Mouse (Mus musculus) small intestine, adult 2 months (tissue): ENCODE data around the gene Cnot6. TPM values are rescaled to one million over a fixed set of nuclear protein-coding genes. Genes with fewer than 3 reads are reported as not detected.
A peak's percentile ranks its signal among the peaks of the same experiment; 100 is the strongest.

Experiments used
- H3K27ac ChIP-seq: fragments of 200-500 bp; 2 replicates; pipeline ENCODE4 v1.5.1; 2012; ENCODE audit warnings: low read depth, low read length, control low read depth, inconsistent platforms; ENCODE audit not compliant: insufficient read depth
- H3K27me3 ChIP-seq: fragments of 200-500 bp; 2 replicates; pipeline ENCODE4 v1.6.1; 2012; ENCODE audit warnings: mild to moderate bottlenecking, moderate library complexity, low read length, inconsistent platforms; ENCODE audit not compliant: control insufficient read depth, insufficient read depth
- H3K36me3 ChIP-seq: fragments of 200-500 bp; 2 replicates; pipeline ENCODE4 v1.6.1; 2012; ENCODE audit warnings: mild to moderate bottlenecking, low read length, control low read depth, inconsistent platforms; ENCODE audit not compliant: control insufficient read depth, insufficient read depth
- H3K4me1 ChIP-seq: fragments of 200-500 bp; 2 replicates; pipeline ENCODE4 v1.6.1; 2012; ENCODE audit warnings: low read length, inconsistent platforms, mixed read lengths; ENCODE audit not compliant: control insufficient read depth, insufficient read depth, insufficient read length
- H3K4me3 ChIP-seq: fragments of 200-500 bp; 2 replicates; pipeline ENCODE4 v1.5.1; 2012; ENCODE audit warnings: low read depth, mild to moderate bottlenecking, control low read depth, inconsistent platforms, low read length, moderate library complexity
- CTCF ChIP-seq: fragments of 200-500 bp; IDR thresholded peaks from 2 replicates; pipeline ENCODE4 v1.5.1; 2012; ENCODE audit warnings: low read depth, mild to moderate bottlenecking, control low read depth, inconsistent platforms, low read length, moderate library complexity, mixed read lengths; ENCODE audit not compliant: insufficient replicate concordance, insufficient read length; ENCODE audit errors: extremely low read depth
- POLR2A ChIP-seq: fragments of 200-500 bp; IDR thresholded peaks from 2 replicates; pipeline ENCODE4 v1.6.1; 2012; ENCODE audit warnings: low read depth, mild to moderate bottlenecking, control low read depth, inconsistent platforms, low read length, moderate library complexity
- whole genome bisulfite sequencing: fragments of 180-500 bp; shearing (Covaris S2); methylation state at CpG from one replicate; pipeline ENCODE4 v1.1.7; 2018; 5-methylcytosine and 5-hydroxymethylcytosine counted together
- polyA plus RNA-seq: library from polyadenylated mRNA; depleted of rRNA; stranded (reverse); fragments of >200 nt; gene quantifications from 2 replicates; pipeline ENCODE4 v1.2.3, GENCODE M21; 2012

Cnot6 gene
- polyA plus RNA-seq, 1 experiment = 5.1 TPM

GRCm38 (mm10) chr11:49711981-49712554 is 455 bp downstream of the Cnot6 start:
- TF ChIP-seq CTCF (no peak), POLR2A (no peak)
- Histone ChIP-seq H3K4me1 (peaks cover 6% of the 10 kb centered on the region; the same call in 1 of the 2 replicates), H3K27ac (peak overlapping the region; percentile 59), H3K27me3 (no peaks in the 10 kb centered on the region), H3K4me3 (peak overlapping the region; percentile 93), H3K36me3 (no peaks in the 10 kb centered on the region)
- under 1% methylated on average over 61 of the region's 70 CpGs for WGBS

- no peak overlapping the region for H3K27ac ChIP-seq
- TF ChIP-seq CTCF (no peak), POLR2A (no peak)
- peaks cover 6% of the 10 kb centered on the region; the same call in 1 of the 2 replicates for H3K4me1 ChIP-seq
- 0 out of 2 replicates have a peak, but pooled peaks cover 2% of the 10 kb centered on the region for H3K36me3 ChIP-seq
- no peaks in the 10 kb centered on the region for H3K27me3 ChIP-seq
- H3K4me3 ChIP-seq = no peak overlapping the region
- 23% methylated on average over 2 of the region's 2 CpGs for WGBS
Observed at GRCm38 (mm10) chr11:49710664-49711063, 1.9 kb downstream of the Cnot6 start.

GRCm38 (mm10) chr11:49707834-49708233 is 4.7 kb downstream of the Cnot6 start:
- 53% methylated on average over 2 of the region's 2 CpGs for WGBS
- peaks cover 6% of the 10 kb centered on the region for H3K36me3 ChIP-seq
- no peaks in the 10 kb centered on the region for H3K27me3 ChIP-seq
- TF ChIP-seq CTCF (no peak), POLR2A (no peak)
- H3K4me3 ChIP-seq = no peak overlapping the region
- peaks cover 6% of the 10 kb centered on the region; the same call in 1 of the 2 replicates for H3K4me1 ChIP-seq
- no peak overlapping the region for H3K27ac ChIP-seq

- Histone ChIP-seq H3K27me3 (no peaks in the 10 kb centered on the region), H3K4me3 (no peak overlapping the region), H3K27ac (no peak overlapping the region), H3K4me1 (peaks cover 6% of the 10 kb centered on the region; the same call in 1 of the 2 replicates), H3K36me3 (peaks cover 18% of the 10 kb centered on the region)
- 67% methylated on average over 8 of the region's 8 CpGs for WGBS
- TF ChIP-seq POLR2A (no peak), CTCF (no peak)
Observed at GRCm38 (mm10) chr11:49704804-49705203, 7.7 kb downstream of the Cnot6 start.

GRCm38 (mm10) chr11:49702014-49702413 is 10.5 kb downstream of the Cnot6 start:
- no peak overlapping the region for H3K4me3 ChIP-seq
- TF ChIP-seq CTCF (no peak), POLR2A (no peak)
- 92% methylated on average over 8 of the region's 8 CpGs for WGBS
- no peaks in the 10 kb centered on the region for H3K27me3 ChIP-seq
- no peak overlapping the region for H3K27ac ChIP-seq
- peaks cover 2% of the 10 kb centered on the region; the same call in 1 of the 2 replicates for H3K4me1 ChIP-seq
- peaks cover 25% of the 10 kb centered on the region for H3K36me3 ChIP-seq

- Histone ChIP-seq H3K27ac (no peak overlapping the region), H3K36me3 (peaks cover 25% of the 10 kb centered on the region), H3K27me3 (no peaks in the 10 kb centered on the region), H3K4me3 (no peak overlapping the region), H3K4me1 (peaks cover 2% of the 10 kb centered on the region; the same call in 1 of the 2 replicates)
- 88% methylated on average over 1 of the region's 1 CpGs for WGBS
- TF ChIP-seq POLR2A (no peak), CTCF (no peak)
Observed at GRCm38 (mm10) chr11:49699079-49699478, 13.4 kb downstream of the Cnot6 start.

GRCm38 (mm10) chr11:49697779-49698178 is 14.7 kb downstream of the Cnot6 start:
- Histone ChIP-seq H3K27me3 (no peaks in the 10 kb centered on the region), H3K36me3 (peaks cover 26% of the 10 kb centered on the region), H3K27ac (peak overlapping the region; percentile 9; the same call in 1 of the 2 replicates), H3K4me3 (no peak overlapping the region), H3K4me1 (peaks cover 2% of the 10 kb centered on the region; the same call in 1 of the 2 replicates)
- WGBS = 60% methylated on average over 5 of the region's 5 CpGs
- TF ChIP-seq CTCF (no peak), POLR2A (no peak)
